Mouse (Mus musculus): ENCODE data around the gene Prr23a1.
"Not testable (repeated sequence)": the region's sequence is repeated elsewhere in the genome, so short reads cannot be mapped to it uniquely, and the experiment has no call there.

Gene Prr23a1

DNA sequence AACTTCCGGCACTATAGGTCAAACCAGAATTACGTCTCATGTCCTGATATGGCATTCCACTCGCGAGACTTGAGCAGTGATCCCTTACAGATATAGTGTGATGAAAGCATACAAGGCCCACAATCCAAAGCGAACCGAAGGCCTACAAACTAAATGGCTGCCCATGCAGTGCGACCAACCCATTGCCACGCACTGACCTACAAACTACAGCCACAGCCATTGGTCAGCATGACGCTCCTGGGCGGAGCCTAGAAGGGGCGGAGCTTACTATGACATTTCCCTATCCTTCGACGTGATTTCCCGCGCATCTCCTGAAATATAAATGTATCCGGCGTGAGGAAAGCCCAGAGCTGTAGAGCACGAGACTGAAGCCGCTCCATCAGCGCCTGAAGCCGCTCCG lies at the start of gene Prr23a1:
Gene Prr23a1, plus strand, starts transcription at position 387 of the 400 bp plus-strand sequence.
- DNase-seq (ENCODE audit: low read depth, low spot score) = no peak

DNA sequence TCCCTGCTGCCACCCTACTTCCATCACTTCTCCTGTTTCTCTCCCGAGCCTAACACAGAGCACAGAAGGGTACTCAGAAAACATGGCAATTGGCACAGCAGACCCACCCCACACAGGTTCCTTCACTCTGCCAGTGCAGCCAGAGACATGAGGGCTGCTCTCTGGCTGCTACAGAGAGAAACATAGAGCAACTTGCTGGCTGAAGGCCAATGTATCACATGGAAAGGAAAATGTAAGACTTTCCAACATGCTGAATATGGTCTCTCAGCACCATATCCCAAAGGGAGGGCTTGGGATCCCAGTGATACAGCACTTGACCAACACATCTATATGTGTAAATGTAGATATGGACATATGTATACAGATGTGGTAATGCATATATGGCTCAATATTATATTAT lies 43.3 kb upstream of the Prr23a1 start:
- DNase-seq (ENCODE audit: low read depth, low spot score) = no peak

DNA sequence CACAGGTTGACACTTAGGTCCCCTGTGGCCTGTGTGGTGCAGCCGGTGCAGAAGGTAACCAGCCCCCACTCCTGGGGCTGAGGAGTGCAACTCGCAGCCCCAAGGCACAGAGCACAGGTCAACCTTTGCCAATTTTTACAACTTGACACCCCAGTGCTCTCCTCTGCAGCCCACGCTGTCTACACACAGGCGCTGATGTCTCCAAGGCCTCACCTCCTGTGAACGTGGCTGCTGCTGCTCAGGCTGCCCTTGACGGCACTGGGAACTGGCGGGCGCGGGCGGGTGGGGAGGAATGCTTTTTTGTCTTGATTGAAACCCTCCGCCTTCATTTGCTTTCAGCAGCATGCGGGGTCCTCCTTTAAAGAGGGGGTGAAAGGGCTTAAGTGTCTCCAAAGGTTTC lies 38.3 kb upstream of the Prr23a1 start:
- no peak for DNase-seq (ENCODE audit: low read depth, low spot score)

DNA sequence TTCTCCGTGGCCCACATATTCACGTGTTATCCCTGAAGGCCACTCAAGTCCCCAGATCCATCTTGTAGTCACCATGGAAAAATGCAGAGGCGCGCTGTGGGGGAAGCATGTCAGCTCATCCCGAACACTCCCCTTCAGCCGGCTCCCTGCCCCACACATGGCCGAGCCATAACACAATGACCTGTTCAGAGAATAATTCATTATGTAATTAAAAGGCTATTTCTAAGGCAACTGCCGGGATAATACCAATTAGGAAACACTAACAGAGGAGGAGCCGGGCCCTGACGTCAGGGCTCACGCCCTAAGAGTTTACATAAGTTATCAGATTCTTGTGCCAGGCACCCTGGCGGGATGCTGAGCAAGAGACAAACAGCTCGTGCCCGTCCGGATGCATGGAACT lies 36.8 kb upstream of the Prr23a1 start:
- no peak for DNase-seq (ENCODE audit: low read depth, low spot score)

DNA sequence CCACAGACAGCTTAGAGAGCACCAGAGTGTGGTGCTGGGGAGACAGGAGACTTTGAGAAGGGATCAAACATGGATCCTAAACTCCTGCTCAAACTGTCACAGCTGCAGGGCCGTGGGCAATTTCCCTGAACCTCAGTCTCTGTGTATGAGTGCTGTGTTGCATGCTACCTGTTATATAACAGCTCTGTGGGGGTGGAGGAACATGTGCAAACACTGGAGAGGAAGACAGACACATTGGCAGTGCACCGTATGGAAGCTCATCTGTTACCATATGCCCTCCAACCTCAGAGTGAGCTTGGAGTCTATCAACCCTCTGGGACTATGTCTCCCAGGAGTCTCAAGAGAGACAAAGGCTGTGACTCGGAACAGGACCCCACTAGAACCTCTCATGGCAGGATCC lies 36.4 kb upstream of the Prr23a1 start:
- no peak for DNase-seq (ENCODE audit: low read depth, low spot score)

DNA sequence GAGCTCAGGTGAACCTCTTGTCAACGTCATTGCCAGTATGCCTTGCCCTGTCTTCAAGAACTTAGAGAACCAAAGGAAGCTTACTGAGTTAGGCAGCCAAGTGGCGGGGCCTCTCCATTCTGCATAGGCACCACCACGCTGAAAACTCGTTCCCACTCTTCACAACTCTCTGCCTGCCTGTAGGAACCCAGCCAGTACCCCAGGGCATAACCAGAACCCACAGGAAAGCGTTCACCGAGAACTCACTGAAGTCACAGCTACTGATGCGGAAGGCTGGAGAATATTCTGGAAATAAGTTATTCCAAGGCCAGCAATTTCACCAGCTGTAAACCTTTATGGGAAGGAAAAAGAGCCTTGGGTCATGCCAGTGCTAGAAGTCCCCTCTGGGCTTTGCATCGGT lies 34.7 kb upstream of the Prr23a1 start:
- no peak for DNase-seq (ENCODE audit: low read depth, low spot score)

DNA sequence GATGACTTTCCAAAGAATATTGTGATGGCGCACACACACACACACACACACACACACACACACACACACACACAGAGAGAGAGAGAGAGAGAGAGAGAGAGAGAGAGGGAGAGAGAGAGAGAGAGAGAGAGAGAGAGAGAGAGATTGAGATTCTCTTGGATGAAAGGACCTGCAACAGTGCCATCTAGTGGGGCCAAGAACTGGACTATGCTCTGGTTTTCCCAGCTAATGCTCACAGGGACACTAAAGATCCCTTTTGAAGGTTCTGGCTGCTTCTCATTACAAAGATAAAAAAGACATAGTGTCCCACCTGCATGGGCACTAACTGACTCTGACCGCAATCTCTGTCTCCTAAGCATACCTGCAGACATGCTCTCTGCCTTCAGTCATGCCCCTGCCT lies 32.8 kb upstream of the Prr23a1 start:
- DNase-seq (ENCODE audit: low read depth, low spot score) = not testable (repeated sequence)

DNA sequence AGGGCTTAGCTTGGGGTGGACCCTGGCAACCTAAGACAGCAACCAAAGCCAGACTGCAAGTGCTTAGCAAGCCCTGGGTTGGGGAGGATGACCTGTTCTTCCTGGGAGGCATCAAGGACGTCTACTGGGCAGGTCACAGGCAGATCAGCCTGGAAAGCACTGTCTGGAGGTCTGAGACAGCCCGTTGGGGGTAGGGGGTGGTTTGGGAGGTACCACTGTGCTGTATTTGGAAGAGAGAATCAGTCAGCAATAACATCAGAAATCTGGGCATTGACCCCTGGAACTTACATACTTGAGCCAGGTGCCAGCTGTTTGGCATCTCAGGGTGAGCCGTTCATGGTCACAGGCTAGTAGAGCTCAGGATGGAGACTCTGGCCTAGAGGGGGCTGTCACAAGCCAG lies 26.2 kb upstream of the Prr23a1 start:
- DNase-seq (ENCODE audit: low read depth, low spot score) = no peak

DNA sequence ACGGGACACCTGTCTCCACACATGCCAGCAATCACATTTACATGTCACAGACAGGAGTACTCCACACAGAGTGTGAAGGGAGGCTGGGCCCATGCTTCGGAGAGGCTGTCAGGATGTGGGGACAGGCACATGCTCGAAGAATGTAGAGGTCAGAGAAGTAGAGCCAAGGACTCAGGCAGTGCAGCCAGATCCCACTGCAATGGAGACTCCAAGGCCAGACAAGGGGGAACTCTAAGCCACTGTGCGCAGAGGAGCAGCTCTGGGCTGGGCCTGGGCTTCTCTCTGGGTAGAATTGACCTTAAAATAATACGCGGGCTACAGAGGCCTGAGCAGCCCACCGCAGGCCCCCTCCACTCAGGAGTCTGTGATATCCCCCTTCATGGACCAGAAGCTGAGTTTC lies 24.7 kb upstream of the Prr23a1 start:
- no peak for DNase-seq (ENCODE audit: low read depth, low spot score)

DNA sequence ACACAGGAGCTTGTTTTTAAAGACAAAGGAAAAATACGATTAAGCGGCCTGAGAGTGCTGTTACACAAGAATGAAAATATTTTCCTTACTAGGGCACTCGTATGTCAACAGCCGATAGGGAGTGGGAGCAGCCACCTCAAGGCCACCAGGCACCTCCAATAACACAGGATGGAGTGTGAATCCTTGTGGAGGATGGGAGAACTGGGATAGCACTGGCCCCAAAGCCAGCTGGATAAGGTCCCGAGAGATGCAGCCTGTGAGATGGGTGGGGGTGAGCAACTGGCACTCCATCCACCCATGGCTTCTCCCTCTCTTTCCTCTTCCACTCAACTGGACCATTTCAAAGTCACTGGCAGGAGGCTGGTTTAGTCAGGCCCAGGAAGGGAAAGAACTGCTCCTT lies 23.3 kb upstream of the Prr23a1 start:
- no peak for DNase-seq (ENCODE audit: low read depth, low spot score)

DNA sequence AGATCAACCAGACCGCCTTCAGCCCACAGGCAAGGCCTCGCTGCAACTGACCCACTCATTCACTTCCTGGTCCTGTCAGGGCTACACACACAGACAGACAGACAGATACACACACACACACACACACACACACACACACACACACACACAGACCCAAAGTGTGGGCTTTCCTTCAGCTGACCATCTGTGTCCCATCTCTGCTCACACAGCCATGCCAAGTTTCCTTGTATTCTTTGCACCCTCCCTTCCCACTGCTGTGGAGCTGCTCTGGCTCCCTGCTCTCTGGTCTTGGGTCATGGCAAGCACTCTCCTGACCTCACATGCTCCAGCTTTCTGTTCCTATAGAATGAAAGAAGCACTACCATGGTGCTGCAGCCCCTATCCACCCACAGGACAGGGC lies 22.8 kb upstream of the Prr23a1 start:
- no peak for DNase-seq (ENCODE audit: low read depth, low spot score)

DNA sequence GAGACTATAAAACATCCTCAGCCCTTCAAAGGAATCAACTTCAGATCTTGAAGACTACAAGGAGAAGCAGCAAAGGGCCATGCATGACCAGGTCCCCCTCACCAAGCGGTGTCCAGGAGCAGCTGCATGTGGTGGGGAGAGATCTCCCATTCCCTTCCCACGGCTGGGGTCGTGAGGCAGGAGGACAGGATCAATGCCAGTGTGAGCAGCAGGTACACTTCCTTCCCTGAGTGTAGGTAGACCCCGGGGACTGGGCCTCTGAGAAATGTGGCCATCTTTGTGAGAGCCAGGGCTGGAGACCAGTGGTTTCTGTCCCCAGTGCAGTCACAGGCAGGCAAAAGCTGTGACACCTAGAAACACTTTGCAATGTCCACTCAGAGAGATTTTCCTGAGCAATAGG lies 21.8 kb upstream of the Prr23a1 start:
- DNase-seq (ENCODE audit: low read depth, low spot score) = no peak

DNA sequence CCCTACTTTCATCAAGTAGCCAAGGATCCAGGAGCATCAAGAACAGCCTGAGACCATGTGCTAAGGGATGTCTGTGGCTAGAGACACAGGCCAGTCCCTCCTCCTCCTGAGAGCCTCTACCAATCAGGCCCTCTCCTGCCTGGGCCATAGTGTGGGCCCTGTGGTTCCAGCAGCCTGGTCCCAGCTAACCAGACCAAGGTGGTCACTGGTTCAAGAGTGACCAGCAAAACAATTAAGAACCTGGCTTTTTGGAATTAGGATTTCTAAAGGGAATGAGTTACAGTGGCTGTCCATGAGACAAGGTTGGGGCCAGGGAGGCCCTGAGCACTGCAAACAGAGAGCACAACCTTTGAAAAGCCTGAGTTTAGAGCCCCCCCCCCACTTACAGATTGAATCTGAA lies 21.2 kb upstream of the Prr23a1 start:
- DNase-seq (ENCODE audit: low read depth, low spot score) = no peak

DNA sequence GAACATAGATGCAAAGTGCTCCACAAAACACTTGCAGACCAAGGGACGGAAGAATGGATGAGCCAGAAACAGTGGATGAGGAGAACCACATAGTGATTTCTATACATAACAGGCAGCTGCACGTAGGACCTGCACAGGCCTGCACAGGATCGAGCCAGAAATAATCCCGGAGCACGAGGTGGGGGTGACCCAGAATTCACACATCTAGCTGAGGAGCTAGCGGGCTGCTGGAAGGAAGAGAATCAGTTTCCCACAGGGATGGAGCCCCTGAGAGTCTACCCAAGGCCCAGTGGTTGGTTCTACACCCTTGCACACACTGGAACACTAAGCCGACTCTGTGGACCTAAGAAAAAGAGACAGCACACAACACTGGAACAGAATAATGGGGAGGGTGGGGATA lies 18.5 kb upstream of the Prr23a1 start:
- DNase-seq (ENCODE audit: low read depth, low spot score) = no peak

DNA sequence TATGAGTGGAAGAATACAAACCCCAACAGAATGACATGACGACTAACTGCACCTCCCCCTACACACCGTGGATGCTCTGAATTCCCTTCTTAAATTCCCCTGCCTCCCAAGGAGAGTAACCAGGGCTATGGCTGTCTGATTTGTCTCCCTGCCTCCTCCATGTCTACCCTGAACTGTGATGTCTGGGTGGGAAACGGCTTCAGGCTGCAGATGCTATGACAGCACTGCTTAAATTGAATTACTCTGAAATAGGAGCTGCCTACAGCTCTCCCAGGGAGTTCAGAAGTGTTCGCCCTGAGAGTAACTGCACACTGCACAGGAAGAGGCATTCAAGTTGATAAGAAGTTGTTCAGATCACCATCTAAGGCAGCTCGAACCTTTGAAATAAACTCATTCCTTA lies 12.8 kb upstream of the Prr23a1 start:
- DNase-seq (ENCODE audit: low read depth, low spot score) = no peak

DNA sequence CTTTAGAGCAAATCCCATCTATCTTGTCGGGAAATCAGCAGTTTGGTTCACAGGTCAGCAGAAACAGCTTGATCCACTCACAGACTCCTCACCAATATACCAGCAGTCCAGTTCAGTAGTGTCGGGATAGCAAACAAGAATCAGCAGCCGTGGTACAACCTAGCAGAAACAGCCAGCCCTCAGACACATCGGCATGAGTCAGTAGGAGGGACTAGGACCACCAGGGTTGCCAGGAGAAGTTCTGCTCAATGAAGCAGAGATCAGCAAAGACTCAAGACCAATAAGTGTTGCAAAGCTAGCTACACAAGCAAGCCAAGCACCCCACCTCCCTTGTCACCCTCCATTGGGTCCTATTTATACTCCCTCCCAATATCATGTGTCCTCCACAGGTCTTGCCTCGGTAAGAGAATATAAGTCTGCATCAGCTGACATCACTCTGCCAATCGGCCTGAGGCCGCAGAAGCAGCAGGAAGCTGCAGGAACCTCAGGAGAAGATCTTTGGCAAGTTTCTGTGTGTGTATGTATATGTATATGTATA lies 4.7 kb upstream of the Prr23a1 start:
- no peak for DNase-seq (ENCODE audit: low read depth, low spot score)

DNA sequence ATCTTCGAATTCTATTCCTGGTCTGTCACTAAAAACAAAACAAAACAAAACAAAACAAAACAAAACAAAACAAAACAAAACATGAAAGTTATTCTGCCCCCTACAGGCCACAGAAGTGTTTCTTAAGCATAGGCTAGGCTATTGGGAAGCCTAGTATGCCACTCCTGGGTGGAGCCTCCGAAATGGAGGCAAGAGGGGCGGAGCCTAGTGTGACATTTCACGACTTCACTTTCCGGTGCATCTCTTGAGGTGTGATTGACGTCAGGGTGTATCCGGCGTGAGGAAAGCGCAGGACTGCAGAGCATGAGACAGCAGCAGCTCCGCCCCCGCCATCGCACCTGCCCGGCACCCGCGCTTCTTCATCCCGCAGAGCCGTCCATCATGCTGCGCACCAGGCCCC lies 13.9 kb downstream of the Prr23a1 start, which contains the start of gene Prr23a2:
Gene Prr23a2, plus strand, starts transcription at position 285 of the 400 bp plus-strand sequence.
- no peak for DNase-seq (ENCODE audit: low read depth, low spot score)

DNA sequence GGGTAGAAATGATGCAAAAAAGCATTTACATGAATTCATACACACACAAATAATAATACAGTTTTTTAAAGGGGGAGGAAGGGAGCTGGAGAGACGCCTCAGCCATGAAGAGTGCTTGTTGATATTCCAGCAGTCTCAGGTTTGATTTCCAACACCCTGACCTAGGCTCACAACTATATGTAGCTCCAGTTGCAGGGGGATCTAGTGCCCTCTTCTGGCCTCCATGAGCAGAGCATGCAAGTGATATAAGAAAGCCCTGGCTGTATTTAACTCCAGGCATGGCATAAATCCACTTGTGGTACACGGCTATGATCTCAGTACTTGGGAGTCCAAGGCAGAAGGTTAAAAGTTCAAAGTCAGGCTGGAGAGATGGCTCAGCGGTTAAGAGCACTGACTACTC lies 21.2 kb downstream of the Prr23a1 start:
- no peak for DNase-seq (ENCODE audit: low read depth, low spot score)

DNA sequence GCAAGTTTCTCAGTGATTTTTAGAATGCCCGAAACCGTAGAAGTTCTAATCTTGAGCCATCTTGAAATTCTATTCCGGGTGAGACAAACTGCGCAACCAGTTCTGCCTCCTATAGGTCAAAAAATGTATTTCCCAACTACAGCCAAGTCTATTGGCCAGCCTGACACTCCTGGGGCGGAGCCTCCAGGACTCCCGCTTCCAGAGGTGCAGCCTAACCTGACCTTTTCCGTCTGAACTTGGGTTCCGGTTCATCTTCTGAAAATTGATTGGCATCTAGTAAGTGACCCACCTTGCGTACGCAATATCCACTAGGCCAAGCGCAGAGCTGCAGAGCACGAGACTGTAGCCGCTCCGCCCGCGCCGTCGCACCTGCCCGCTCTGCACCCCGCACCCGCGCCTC lies 22.3 kb downstream of the Prr23a1 start, which contains the start of gene Prr23a3:
Gene Prr23a3, plus strand, starts transcription at position 197 of the 400 bp plus-strand sequence.
- DNase-seq (ENCODE audit: low read depth, low spot score) = no peak

Measured in c-Kit-negative CD71-positive TER-119-positive erythroid progenitor cells, embryonic 14.5 days (primary cell).